8 mouse cellular contexts compared by ENCODE assay signal in the genomic region with DNA sequence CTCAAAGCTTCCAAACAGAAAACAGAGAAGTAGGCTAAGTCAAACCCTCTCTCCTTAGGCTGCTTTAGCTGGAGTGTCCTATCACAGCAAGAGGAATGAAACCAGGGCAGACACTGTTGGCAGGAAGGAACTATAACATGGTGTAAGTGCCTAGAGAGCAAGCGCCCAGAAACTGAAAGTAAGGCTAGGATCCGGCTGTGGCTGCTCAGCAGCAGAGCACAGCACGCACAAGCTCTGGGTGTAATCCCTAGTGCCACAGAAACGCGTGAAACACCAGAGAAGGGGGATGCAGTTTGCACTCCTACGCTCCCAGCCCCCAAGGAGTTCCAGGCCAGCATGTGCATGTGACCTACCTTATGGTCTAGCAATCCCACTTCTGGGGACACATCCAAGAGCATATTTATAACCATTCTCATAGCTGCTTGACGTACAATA. TPM values are rescaled to one million over a fixed set of nuclear protein-coding genes. Genes with fewer than 3 reads are reported as not detected.
DNase-seq lines count a peak whose midpoint lies in the region; ATAC-seq lines count a peak whose summit lies in the region.

No protein-coding gene starts in this region.

- DNase-seq in adrenal gland, postnatal 10 days: peak; percentile 53
- no peak for DNase-seq in adrenal gland, adult 8-10 months
- no peak for DNase-seq in midbrain, embryonic 14.5 days
- no peak for DNase-seq in heart, embryonic 10.5 days (ENCODE audit: low spot score)
- DNase-seq in left cerebral cortex, postnatal 25 days (ENCODE audit: low spot score in 2 of 2): peak; percentile 22 to 68
- peak; percentile 83 for DNase-seq in naive thymus-derived CD4-positive, alpha-beta T cell, adult 2 months (ENCODE audit: low read depth)

- H3K9me3 ChIP-seq in midbrain, embryonic 14.5 days (ENCODE audit: control insufficient read depth, low read length): no peaks in the 10 kb centered on the region
- H3K9me3 ChIP-seq in midbrain, embryonic 16.5 days (replicated peaks; ENCODE audit: control insufficient read depth, low read length, poor library complexity, severe bottlenecking): no peaks in the 10 kb centered on the region
- no peaks in the 10 kb centered on the region for H3K9me3 ChIP-seq in heart, embryonic 10.5 days

- ATAC-seq in midbrain, embryonic 14.5 days (ENCODE audit: low FRiP score, low TSS enrichment): no peak
- no peak for ATAC-seq in midbrain, embryonic 16.5 days
- no peak for ATAC-seq in erythroid progenitor cell, adult 5-6 weeks (replicated peaks; ENCODE audit: low FRiP score, poor library complexity, severe bottlenecking)

- no peaks in the 10 kb centered on the region for H3K36me3 ChIP-seq in midbrain, embryonic 14.5 days (ENCODE audit: control insufficient read depth, insufficient read depth, low read length)
- H3K36me3 ChIP-seq in midbrain, embryonic 16.5 days (ENCODE audit: control insufficient read depth, insufficient read depth, low read length): no peaks in the 10 kb centered on the region
- H3K36me3 ChIP-seq in heart, embryonic 10.5 days: no peaks in the 10 kb centered on the region

- no peak overlapping the region for H3K4me3 ChIP-seq in midbrain, embryonic 14.5 days (replicated peaks; ENCODE audit: low read depth, low read length)
- no peak overlapping the region for H3K4me3 ChIP-seq in midbrain, embryonic 16.5 days (ENCODE audit: low read depth, low read length)
- H3K4me3 ChIP-seq in heart, embryonic 10.5 days: no peak overlapping the region

- intact Hi-C loops in left cerebral cortex, postnatal 25 days (cut with DNase I): no loop called here

- H3K27ac ChIP-seq in midbrain, embryonic 14.5 days (replicated peaks; ENCODE audit: low read depth, low read length): peak overlapping the region; percentile 52; the same call in 1 of the 2 replicates
- no peak overlapping the region for H3K27ac ChIP-seq in midbrain, embryonic 16.5 days (ENCODE audit: low read length)
- H3K27ac ChIP-seq in heart, embryonic 10.5 days: 0 out of 2 replicates have a peak overlapping the region, but pooled peaks have one; percentile 23

- 0 out of 2 replicates have a peak, but pooled peaks cover 3% of the 10 kb centered on the region for H3K4me1 ChIP-seq in midbrain, embryonic 14.5 days (ENCODE audit: control insufficient read depth, insufficient read depth, low read length)
- peaks cover 10% of the 10 kb centered on the region for H3K4me1 ChIP-seq in midbrain, embryonic 16.5 days (ENCODE audit: control insufficient read depth, insufficient read depth, low read length)
- peaks cover 26% of the 10 kb centered on the region for H3K4me1 ChIP-seq in heart, embryonic 10.5 days

- no peak overlapping the region for H3K4me2 ChIP-seq in midbrain, embryonic 14.5 days (ENCODE audit: low read length)
- H3K4me2 ChIP-seq in midbrain, embryonic 16.5 days (ENCODE audit: low read length): no peak overlapping the region

- WGBS in midbrain, embryonic 14.5 days: 64% methylated on average over 7 of the region's 7 CpGs
- WGBS in midbrain, embryonic 16.5 days: 70% methylated on average over 7 of the region's 7 CpGs
- 77% methylated on average over 7 of the region's 7 CpGs for WGBS in heart, embryonic 10.5 days

- no peaks in the 10 kb centered on the region for H3K27me3 ChIP-seq in midbrain, embryonic 14.5 days (ENCODE audit: control insufficient read depth, insufficient read depth, low read length)
- H3K27me3 ChIP-seq in midbrain, embryonic 16.5 days (ENCODE audit: control insufficient read depth, insufficient read depth, low read depth, low read length): no peaks in the 10 kb centered on the region
- no peaks in the 10 kb centered on the region for H3K27me3 ChIP-seq in heart, embryonic 10.5 days (ENCODE audit: insufficient read depth, poor library complexity, severe bottlenecking)

- H3K9ac ChIP-seq in midbrain, embryonic 14.5 days (replicated peaks; ENCODE audit: low read length): no peak overlapping the region
- H3K9ac ChIP-seq in midbrain, embryonic 16.5 days (ENCODE audit: low read depth, low read length): no peak overlapping the region

RNA-seq across cellular contexts. Expression of a gene that starts 41.2 kb away (rescaled TPM):
- total RNA-seq in adrenal gland, postnatal 10 days (2021): 10 to 100 TPM; 19.0 to 26.8 TPM
- total RNA-seq in adrenal gland, adult 8-10 months (2022): 10 to 100 TPM; 27.2 to 44.9 (median 35.5) TPM
- polyA plus RNA-seq in midbrain, embryonic 14.5 days (2014; fragmentation: Nextera tagmentation; extraction: Ambion mirVana): 11.7 and 14.0 TPM in 2 replicates
- polyA plus RNA-seq in midbrain, embryonic 16.5 days (2015; fragmentation: Nextera tagmentation; extraction: Ambion mirVana): 12.7 and 13.7 TPM in 2 replicates
- polyA plus RNA-seq in heart, embryonic 10.5 days (2016; fragmentation: Nextera tagmentation; extraction: Ambion mirVana): 14.6 and 18.6 TPM in 2 replicates
- total RNA-seq in left cerebral cortex, postnatal 25 days (2021): 10 to 100 TPM; 12.7 to 13.4 TPM
- total RNA-seq in erythroid progenitor cell, adult 5-6 weeks (2015; ENCODE audit: low replicate concordance): 6.8 and 23.9 TPM in 2 replicates
- total RNA-seq in erythroid progenitor cell, adult 5-6 weeks (2017; ENCODE audit: low replicate concordance): 2.2 and 2.4 TPM in 2 replicates

Comparison
In these comparisons a context has a peak if more than half of its experiments do, and no peak if none do; other contexts are left out.
1. DNase-seq: peak in adrenal gland, postnatal 10 days (single experiment), left cerebral cortex, postnatal 25 days (2 of 2) and naive thymus-derived CD4-positive, alpha-beta T cell, adult 2 months (single experiment); none in adrenal gland, adult 8-10 months (single experiment), midbrain, embryonic 14.5 days (single experiment) and heart, embryonic 10.5 days (single experiment).